Mouse (Mus musculus) liver, embryonic 15.5 days (tissue): Measurements from ENCODE around the gene Mrap2. TPM values are rescaled to one million over a fixed set of nuclear protein-coding genes. Genes with fewer than 3 reads are reported as not detected.

ENCODE experiments used
- ATAC-seq: fragments of 200-750 bp; cut with Nextera tagmentation; 2 replicates; pipeline ENCODE4 v1.8.0; 2017; ENCODE audit warnings: moderate number of reproducible peaks, mild to moderate bottlenecking, moderate library complexity; ENCODE audit not compliant: insufficient read depth
- H3K27ac ChIP-seq: fragments of 300-500 bp; sonication (generic); replicated peaks from 2 replicates; pipeline ENCODE4 v1.5.1; 2015; ENCODE audit warnings: mild to moderate bottlenecking, inconsistent platforms
- H3K27me3 ChIP-seq: fragments of 300-500 bp; sonication (generic); 2 replicates; pipeline ENCODE4 v1.6.1; 2015; ENCODE audit warnings: mild to moderate bottlenecking, inconsistent platforms
- H3K36me3 ChIP-seq: fragments of 300-500 bp; sonication (generic); replicated peaks from 2 replicates; pipeline ENCODE4 v1.6.1; 2015; ENCODE audit warnings: moderate library complexity, mild to moderate bottlenecking, inconsistent platforms
- H3K4me1 ChIP-seq: fragments of 300-500 bp; sonication (generic); replicated peaks from 2 replicates; pipeline ENCODE4 v1.6.1; 2015; ENCODE audit warnings: inconsistent platforms
- H3K4me2 ChIP-seq: fragments of 300-500 bp; sonication (generic); 2 replicates; pipeline ENCODE4 v1.6.1; 2015; ENCODE audit warnings: moderate library complexity, mild to moderate bottlenecking, inconsistent platforms
- H3K4me3 ChIP-seq: fragments of 300-500 bp; sonication (generic); replicated peaks from 2 replicates; pipeline ENCODE4 v1.5.1; 2015; ENCODE audit warnings: mild to moderate bottlenecking, inconsistent platforms
- H3K9ac ChIP-seq: fragments of 300-500 bp; sonication (generic); 2 replicates; pipeline ENCODE4 v1.6.1; 2015; ENCODE audit warnings: moderate library complexity, mild to moderate bottlenecking, inconsistent platforms
- H3K9me3 ChIP-seq: fragments of 300-500 bp; sonication (generic); replicated peaks from 2 replicates; pipeline ENCODE4 v1.6.1; 2016; ENCODE audit warnings: inconsistent platforms
- WGBS: fragments of 180-500 bp; shearing (Covaris S2); methylation state at CpG from one replicate; pipeline ENCODE4 v1.1.7; 2015; ENCODE audit warnings: mixed read lengths; ENCODE audit not compliant: insufficient replicate concordance; 5-methylcytosine and 5-hydroxymethylcytosine counted together
- polyA plus RNA-seq: library from polyadenylated mRNA; unstranded; fragments of >200 nt; fragmentation: Nextera tagmentation; extraction: Ambion mirVana; gene quantifications from 2 replicates; pipeline ENCODE4 v1.2.1, GENCODE M21; 2015

Gene Mrap2
- polyA plus RNA-seq, 1 experiment from 2014 or later, result not detected

DNA sequence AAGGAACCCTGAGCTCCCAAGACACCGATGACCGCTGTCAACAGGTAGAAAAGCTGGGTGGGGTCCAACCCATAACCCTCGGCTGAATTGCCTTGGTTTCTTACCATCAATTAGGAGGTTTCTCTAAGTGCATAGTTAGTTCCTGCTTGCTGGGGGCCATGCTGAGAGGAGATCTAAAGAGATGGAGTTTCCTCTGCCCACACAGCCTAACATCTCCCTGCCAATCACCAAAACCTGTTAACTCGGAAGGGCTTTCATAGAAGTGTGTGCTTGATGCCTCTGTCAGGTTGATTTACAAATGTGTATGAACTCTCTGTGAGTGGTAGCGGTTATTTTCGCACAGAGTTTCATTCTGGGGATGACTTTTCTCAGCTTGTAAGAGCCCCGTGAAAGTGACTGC is 34.4 kb downstream of the Mrap2 start:
- Histone ChIP-seq H3K27me3 (no peaks in the 10 kb centered on the region), H3K4me3 (no peak overlapping the region), H3K27ac (no peak overlapping the region), H3K4me1 (no peaks in the 10 kb centered on the region), H3K9ac (no peak overlapping the region), H3K36me3 (no peaks in the 10 kb centered on the region), H3K4me2 (no peak overlapping the region), H3K9me3 (no peaks in the 10 kb centered on the region)
- 38% methylated on average over 7 of the region's 7 CpGs for WGBS
- ATAC-seq, result no peak

DNA sequence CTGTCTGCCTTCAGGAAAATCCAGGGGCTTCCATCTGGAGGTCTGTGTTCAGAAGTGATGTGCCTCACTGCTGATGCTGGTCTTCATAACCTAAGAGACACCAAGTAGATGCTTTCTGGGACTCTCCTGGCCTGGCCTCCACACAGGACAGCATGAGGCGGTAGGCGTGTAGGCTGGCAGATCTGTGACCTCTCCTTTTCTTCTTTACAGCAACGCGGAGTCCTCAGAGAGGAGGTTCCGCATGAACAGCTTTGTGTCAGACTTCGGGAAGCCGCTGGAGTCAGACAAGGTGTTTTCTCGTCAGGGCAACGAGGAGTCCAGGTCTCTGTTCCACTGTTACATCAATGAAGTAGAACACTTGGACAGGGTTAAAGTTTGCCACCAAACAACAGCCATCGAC is 38.1 kb downstream of the Mrap2 start:
- ATAC-seq, result no peak
- Histone ChIP-seq H3K4me2 (no peak overlapping the region), H3K9me3 (no peaks in the 10 kb centered on the region), H3K27ac (no peak overlapping the region), H3K4me3 (no peak overlapping the region), H3K36me3 (no peaks in the 10 kb centered on the region), H3K4me1 (no peaks in the 10 kb centered on the region), H3K27me3 (no peaks in the 10 kb centered on the region), H3K9ac (no peak overlapping the region)
- 75% methylated on average over 10 of the region's 10 CpGs for WGBS

DNA sequence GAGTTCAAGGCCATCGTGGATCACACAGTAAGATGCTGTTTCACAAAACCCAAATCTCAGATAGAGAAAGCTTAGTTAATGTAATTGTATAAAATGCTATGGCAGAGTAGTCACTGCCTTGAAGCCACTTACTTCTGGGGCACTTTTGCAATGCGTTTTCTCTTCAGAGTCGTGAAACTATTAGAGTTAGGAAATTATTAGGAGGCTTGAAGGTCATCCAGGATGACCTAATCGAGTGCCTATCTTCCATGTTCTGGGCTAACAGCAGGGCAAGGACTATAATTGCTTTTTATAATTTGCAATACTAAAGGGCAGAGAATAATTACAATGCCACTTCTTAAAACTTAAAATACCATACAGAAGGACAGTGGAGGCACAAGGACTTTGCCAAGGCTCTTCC is 43.2 kb downstream of the Mrap2 start:
- Histone ChIP-seq H3K9me3 (no peaks in the 10 kb centered on the region), H3K9ac (no peak overlapping the region), H3K4me2 (no peak overlapping the region), H3K27ac (no peak overlapping the region), H3K4me3 (no peak overlapping the region), H3K36me3 (peaks cover 16% of the 10 kb centered on the region), H3K27me3 (no peaks in the 10 kb centered on the region), H3K4me1 (no peaks in the 10 kb centered on the region)
- no peak for ATAC-seq
- 74% methylated on average over 4 of the region's 4 CpGs for WGBS

DNA sequence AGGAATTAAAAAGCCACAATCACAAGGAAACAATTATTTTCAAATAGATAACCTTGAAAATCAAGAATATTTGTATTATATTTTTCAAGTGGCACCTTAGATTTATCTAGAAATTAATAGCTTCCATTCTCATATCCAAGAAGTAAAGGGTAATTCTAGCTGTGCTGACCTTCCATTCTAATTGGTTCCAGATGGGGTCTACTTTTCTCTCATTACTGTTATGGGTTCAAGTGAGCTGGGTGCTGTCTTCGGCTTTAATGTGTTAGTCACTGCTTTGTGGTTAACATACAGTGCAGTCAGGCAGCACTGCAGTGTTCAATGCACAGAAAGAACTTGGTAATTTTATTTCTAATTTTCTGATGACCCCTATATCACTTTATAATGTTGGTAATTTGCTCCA is 49.6 kb downstream of the Mrap2 start:
- no peak overlapping the region for H3K9ac ChIP-seq
- H3K4me2 ChIP-seq, result no peak overlapping the region
- H3K27me3 ChIP-seq, result no peaks in the 10 kb centered on the region
- H3K27ac ChIP-seq, result no peak overlapping the region
- no peak for ATAC-seq
- no peak overlapping the region for H3K4me3 ChIP-seq
- H3K9me3 ChIP-seq, result no peaks in the 10 kb centered on the region
- H3K4me1 ChIP-seq, result no peaks in the 10 kb centered on the region
- 65% methylated on average over 1 of the region's 1 CpGs for WGBS
- H3K36me3 ChIP-seq, result peaks cover 30% of the 10 kb centered on the region

DNA sequence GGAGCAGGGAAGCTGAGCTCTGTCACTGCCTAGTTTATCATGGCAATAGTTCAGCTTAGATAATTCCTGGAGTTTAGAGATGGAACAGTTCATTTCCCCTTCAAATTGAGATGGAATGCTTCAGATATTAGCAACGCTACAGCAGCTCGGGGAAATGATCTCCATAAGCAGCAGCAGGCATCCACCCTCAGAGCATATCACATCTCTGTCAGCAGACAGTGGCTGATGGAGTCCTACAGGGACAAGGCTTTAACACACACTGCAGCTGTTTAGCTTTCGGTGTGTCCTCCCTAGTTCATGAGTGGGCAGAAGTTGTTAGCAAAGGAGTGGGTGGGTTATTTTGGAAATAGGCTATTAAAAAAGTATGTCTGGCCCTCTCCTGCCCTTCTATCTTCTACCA is 53.2 kb downstream of the Mrap2 start:
- no peak for ATAC-seq
- Histone ChIP-seq H3K36me3 (peaks cover 27% of the 10 kb centered on the region), H3K27me3 (no peaks in the 10 kb centered on the region)

DNA sequence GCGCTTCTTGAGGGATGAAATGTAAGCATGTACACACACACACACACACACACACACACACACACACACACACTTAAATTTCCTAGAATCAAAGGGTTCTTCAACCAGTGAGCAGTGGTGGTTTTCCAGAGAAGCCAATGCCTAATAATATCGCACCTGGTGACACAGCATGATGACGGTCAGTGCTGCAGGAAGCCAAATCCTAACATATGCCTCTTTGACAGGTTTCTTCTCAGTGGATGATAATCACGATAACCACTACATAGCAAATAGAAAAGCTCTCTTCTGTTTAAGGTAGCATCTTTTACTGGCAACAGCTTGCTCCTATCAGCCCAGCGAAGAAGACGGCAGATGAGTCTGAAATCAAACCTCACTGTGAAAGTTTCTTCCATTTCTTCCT is 53.9 kb downstream of the Mrap2 start:
- Histone ChIP-seq H3K4me3 (no peak overlapping the region), H3K4me1 (no peaks in the 10 kb centered on the region)
- WGBS, result 70% methylated on average over 6 of the region's 6 CpGs

More for the DNA sequence above, 53.2 kb downstream of the Mrap2 start:
- H3K9ac ChIP-seq, result no peak overlapping the region
- H3K4me2 ChIP-seq, result no peak overlapping the region
- H3K4me1 ChIP-seq, result no peaks in the 10 kb centered on the region
- no peak overlapping the region for H3K27ac ChIP-seq
- 82% methylated on average over 3 of the region's 3 CpGs for WGBS
- H3K9me3 ChIP-seq, result no peaks in the 10 kb centered on the region
- no peak overlapping the region for H3K4me3 ChIP-seq

DNA sequence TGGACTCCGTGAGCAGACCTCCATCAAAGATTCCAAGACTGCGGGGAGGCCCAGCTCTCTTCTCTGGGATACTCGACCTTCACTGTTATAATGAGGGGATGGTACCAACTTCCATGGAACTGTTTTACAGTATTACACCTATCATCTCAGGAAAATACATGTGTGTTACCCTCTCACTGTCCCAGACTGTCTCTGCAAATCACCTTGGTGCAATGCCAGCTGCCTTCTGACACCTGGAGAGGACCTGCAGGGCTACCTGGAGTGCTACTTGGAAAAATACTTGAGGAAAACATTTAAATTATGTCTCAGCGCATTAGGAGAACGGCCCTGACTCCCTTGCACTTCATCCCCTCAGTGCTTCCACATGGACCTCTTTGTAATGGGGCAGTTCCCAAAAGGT is 56.3 kb downstream of the Mrap2 start:
- ATAC-seq, result no peak
- WGBS, result 74% methylated on average over 5 of the region's 5 CpGs
- no peak overlapping the region for H3K27ac ChIP-seq
- peaks cover 29% of the 10 kb centered on the region for H3K36me3 ChIP-seq
- no peaks in the 10 kb centered on the region for H3K9me3 ChIP-seq
- no peaks in the 10 kb centered on the region for H3K27me3 ChIP-seq
- no peak overlapping the region for H3K4me2 ChIP-seq
- H3K4me1 ChIP-seq, result no peaks in the 10 kb centered on the region
- no peak overlapping the region for H3K9ac ChIP-seq
- no peak overlapping the region for H3K4me3 ChIP-seq

More for the DNA sequence above, 53.9 kb downstream of the Mrap2 start:
- Histone ChIP-seq H3K36me3 (peaks cover 22% of the 10 kb centered on the region), H3K27me3 (no peaks in the 10 kb centered on the region), H3K27ac (no peak overlapping the region), H3K9ac (no peak overlapping the region), H3K4me2 (no peak overlapping the region), H3K9me3 (no peaks in the 10 kb centered on the region)
- ATAC-seq, result no peak

DNA sequence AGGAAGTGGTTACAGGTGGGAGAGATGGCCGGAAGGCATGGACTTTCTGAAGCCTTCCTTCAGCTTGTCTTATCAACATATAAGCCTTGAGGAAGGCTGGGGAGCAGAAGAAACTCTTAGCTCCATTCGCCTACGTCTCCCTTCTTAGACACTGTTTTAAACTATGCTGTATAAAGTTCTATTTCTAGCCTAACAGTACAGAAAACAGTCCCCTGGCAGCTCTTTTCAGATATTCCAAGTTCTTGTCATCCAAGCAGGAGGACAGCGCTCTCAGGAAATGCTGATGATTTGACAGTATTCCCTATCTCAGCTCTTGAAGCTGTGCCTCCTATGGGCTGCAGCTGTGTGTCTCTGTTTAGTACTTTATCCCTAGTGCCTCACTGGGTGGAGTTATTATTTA is 56.8 kb downstream of the Mrap2 start:
- Histone ChIP-seq H3K4me3 (no peak overlapping the region), H3K27me3 (no peaks in the 10 kb centered on the region), H3K9me3 (no peaks in the 10 kb centered on the region), H3K9ac (no peak overlapping the region), H3K36me3 (peaks cover 32% of the 10 kb centered on the region), H3K27ac (no peak overlapping the region), H3K4me1 (no peaks in the 10 kb centered on the region), H3K4me2 (no peak overlapping the region)
- 76% methylated on average over 4 of the region's 4 CpGs for WGBS
- ATAC-seq, result no peak

DNA sequence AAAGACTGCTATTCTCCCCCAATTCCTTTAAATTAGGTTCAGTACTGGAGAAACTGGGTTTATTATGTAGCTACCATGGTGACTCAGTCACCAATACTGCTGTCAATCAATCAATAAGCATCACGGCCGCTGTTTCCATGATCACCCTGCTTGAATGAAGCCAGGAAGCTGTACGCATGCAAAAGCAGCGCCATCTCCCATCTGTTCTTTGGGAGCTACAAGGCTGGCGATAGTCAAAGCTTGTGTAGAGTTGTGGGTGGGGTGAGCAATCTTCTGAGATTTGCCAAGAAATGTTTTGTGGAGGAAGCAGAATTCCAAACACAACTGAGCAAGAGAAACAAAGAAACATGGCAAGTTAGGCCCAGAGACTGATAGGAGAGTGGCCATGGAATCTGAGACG is 58.3 kb downstream of the Mrap2 start:
- H3K36me3 ChIP-seq, result peaks cover 36% of the 10 kb centered on the region
- H3K9ac ChIP-seq, result no peak overlapping the region
- no peaks in the 10 kb centered on the region for H3K4me1 ChIP-seq
- H3K9me3 ChIP-seq, result no peaks in the 10 kb centered on the region
- ATAC-seq, result no peak
- H3K4me3 ChIP-seq, result no peak overlapping the region
- no peaks in the 10 kb centered on the region for H3K27me3 ChIP-seq
- H3K27ac ChIP-seq, result no peak overlapping the region
- WGBS, result 77% methylated on average over 6 of the region's 6 CpGs
- H3K4me2 ChIP-seq, result no peak overlapping the region

DNA sequence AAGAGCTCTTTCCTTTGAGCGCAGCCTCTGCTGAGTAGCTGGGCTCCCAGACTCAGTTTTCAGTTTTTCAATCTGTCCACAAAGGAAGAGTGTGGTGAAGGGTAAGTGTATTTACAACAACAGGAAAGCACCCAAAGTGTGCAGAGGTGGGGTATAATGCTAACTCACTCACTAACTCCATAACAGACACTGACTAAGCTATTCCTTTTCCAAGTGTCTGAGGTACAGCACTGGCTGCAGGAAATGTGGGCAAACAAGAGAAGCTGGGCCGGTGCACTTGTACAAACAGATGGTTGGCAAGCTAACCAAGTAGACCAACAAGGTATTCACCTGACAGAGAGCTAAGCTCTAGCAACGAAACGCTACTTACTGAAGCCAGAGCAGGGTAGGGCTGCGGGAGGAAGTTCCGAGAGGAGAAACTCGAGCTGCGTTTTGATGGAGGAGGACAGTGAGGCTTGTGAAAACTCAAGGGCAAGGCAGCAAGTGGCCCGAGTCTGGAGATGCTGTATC is 66.8 kb downstream of the Mrap2 start:
- no peak for ATAC-seq
- H3K9ac ChIP-seq, result no peak overlapping the region
- WGBS, result 77% methylated on average over 9 of the region's 9 CpGs

DNA sequence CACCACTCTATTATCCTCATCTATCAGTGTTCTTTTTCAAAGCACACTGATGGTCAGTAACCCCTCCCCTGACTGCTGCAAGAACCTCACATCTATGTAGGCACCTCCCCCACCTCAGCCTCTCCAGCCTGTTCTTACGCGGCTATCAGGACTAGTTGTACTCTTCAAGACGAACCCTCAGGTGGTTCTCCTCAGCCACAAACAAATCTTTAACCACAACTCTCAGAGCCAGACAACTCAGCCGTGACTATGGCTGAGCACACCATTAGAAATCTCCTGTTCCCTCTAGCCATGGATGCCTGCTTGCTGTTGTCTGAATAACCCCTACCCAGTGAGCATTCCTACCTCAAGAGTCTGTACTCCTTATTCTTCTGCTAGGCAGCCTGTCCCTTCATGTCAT is 69.1 kb downstream of the Mrap2 start:
- Histone ChIP-seq H3K4me1 (no peaks in the 10 kb centered on the region), H3K9me3 (no peaks in the 10 kb centered on the region), H3K36me3 (peaks cover 15% of the 10 kb centered on the region; the same call in 1 of the 2 replicates), H3K27me3 (no peaks in the 10 kb centered on the region), H3K9ac (no peak overlapping the region), H3K4me3 (no peak overlapping the region), H3K4me2 (no peak overlapping the region), H3K27ac (no peak overlapping the region)
- no peak for ATAC-seq
- WGBS, result 60% methylated on average over 4 of the region's 4 CpGs

More for the DNA sequence above, 66.8 kb downstream of the Mrap2 start:
- Histone ChIP-seq H3K4me2 (no peak overlapping the region), H3K9me3 (no peaks in the 10 kb centered on the region), H3K27me3 (no peaks in the 10 kb centered on the region), H3K36me3 (0 out of 2 replicates have a peak, but pooled peaks cover 15% of the 10 kb centered on the region), H3K27ac (no peak overlapping the region), H3K4me3 (no peak overlapping the region), H3K4me1 (no peaks in the 10 kb centered on the region)
